ENCODE assay signal across 8 mouse cellular contexts in genomic region chr8:83748708-83749107, GRCm38 (mm10). TPM values are rescaled to one million over a fixed set of nuclear protein-coding genes. Genes with fewer than 3 reads are reported as not detected.
A peak's percentile ranks its signal among the peaks of the same experiment; 100 is the strongest.
DNase-seq lines count a peak whose midpoint lies in the region; ATAC-seq lines count a peak whose summit lies in the region.

No protein-coding gene starts in this region.

- WGBS in forebrain, embryonic 10.5 days: 54% methylated on average over 3 of the region's 3 CpGs
- WGBS in forebrain, embryonic 16.5 days: 55% methylated on average over 3 of the region's 3 CpGs
- WGBS in embryonic facial prominence, embryonic 13.5 days: 41% methylated on average over 3 of the region's 3 CpGs
- 30% methylated on average over 3 of the region's 3 CpGs for WGBS in stomach, embryonic 14.5 days

- H3K27ac ChIP-seq in forebrain, embryonic 10.5 days: 0 out of 2 replicates have a peak overlapping the region, but pooled peaks have one; percentile 72
- no peak overlapping the region for H3K27ac ChIP-seq in forebrain, embryonic 16.5 days (ENCODE audit: low read length)
- peak overlapping the region; percentile 45; the same call in 1 of the 2 replicates for H3K27ac ChIP-seq in embryonic facial prominence, embryonic 13.5 days
- H3K27ac ChIP-seq in stomach, embryonic 14.5 days (ENCODE audit: low read length): peak overlapping the region; percentile 77

- peaks cover 70% of the 10 kb centered on the region for H3K27me3 ChIP-seq in forebrain, embryonic 10.5 days (ENCODE audit: poor library complexity, severe bottlenecking)
- 0 out of 2 replicates have a peak, but pooled peaks cover 3% of the 10 kb centered on the region for H3K27me3 ChIP-seq in forebrain, embryonic 16.5 days (replicated peaks; ENCODE audit: control insufficient read depth, insufficient read depth, low read length)
- peaks cover 17% of the 10 kb centered on the region; the same call in 1 of the 2 replicates for H3K27me3 ChIP-seq in embryonic facial prominence, embryonic 13.5 days
- H3K27me3 ChIP-seq in stomach, embryonic 14.5 days (ENCODE audit: control insufficient read depth, insufficient read depth, low read length): no peaks in the 10 kb centered on the region

- no peaks in the 10 kb centered on the region for H3K36me3 ChIP-seq in forebrain, embryonic 10.5 days (replicated peaks)
- H3K36me3 ChIP-seq in forebrain, embryonic 16.5 days (ENCODE audit: control insufficient read depth, insufficient read depth): no peaks in the 10 kb centered on the region
- H3K36me3 ChIP-seq in embryonic facial prominence, embryonic 13.5 days: no peaks in the 10 kb centered on the region
- H3K36me3 ChIP-seq in stomach, embryonic 14.5 days (ENCODE audit: control insufficient read depth, insufficient read depth, low read length): no peaks in the 10 kb centered on the region

- no peak overlapping the region for H3K4me2 ChIP-seq in forebrain, embryonic 16.5 days (ENCODE audit: low read length)
- H3K4me2 ChIP-seq in embryonic facial prominence, embryonic 13.5 days: peak overlapping the region; percentile 69
- H3K4me2 ChIP-seq in stomach, embryonic 14.5 days (replicated peaks; ENCODE audit: low read depth, low read length): no peak overlapping the region

- H3K9ac ChIP-seq in forebrain, embryonic 16.5 days (replicated peaks; ENCODE audit: low read depth, low read length): no peak overlapping the region
- H3K9ac ChIP-seq in embryonic facial prominence, embryonic 13.5 days: no peak overlapping the region
- no peak overlapping the region for H3K9ac ChIP-seq in stomach, embryonic 14.5 days (replicated peaks; ENCODE audit: low read depth, low read length)

- H3K4me1 ChIP-seq in forebrain, embryonic 10.5 days: peaks cover 37% of the 10 kb centered on the region
- H3K4me1 ChIP-seq in forebrain, embryonic 16.5 days (replicated peaks; ENCODE audit: control insufficient read depth, insufficient read depth, low read length): peaks cover 8% of the 10 kb centered on the region; the same call in 1 of the 2 replicates
- peaks cover 16% of the 10 kb centered on the region for H3K4me1 ChIP-seq in embryonic facial prominence, embryonic 13.5 days
- peaks cover 9% of the 10 kb centered on the region for H3K4me1 ChIP-seq in stomach, embryonic 14.5 days (ENCODE audit: control insufficient read depth, insufficient read depth, low read length)

- H3K9me3 ChIP-seq in forebrain, embryonic 10.5 days: no peaks in the 10 kb centered on the region
- no peaks in the 10 kb centered on the region for H3K9me3 ChIP-seq in forebrain, embryonic 16.5 days (ENCODE audit: control insufficient read depth, low read length)
- H3K9me3 ChIP-seq in embryonic facial prominence, embryonic 13.5 days: no peaks in the 10 kb centered on the region
- H3K9me3 ChIP-seq in stomach, embryonic 14.5 days (ENCODE audit: control insufficient read depth, low read depth, low read length): no peaks in the 10 kb centered on the region

- ATAC-seq in forebrain, embryonic 16.5 days: no peak; the same call in 1 of the 2 replicates
- ATAC-seq in embryonic facial prominence, embryonic 13.5 days (ENCODE audit: insufficient number of reproducible peaks, insufficient read depth, low FRiP score, low TSS enrichment, low read depth): no peak
- ATAC-seq in stomach, embryonic 14.5 days (ENCODE audit: insufficient number of reproducible peaks, insufficient read depth, low FRiP score, low read depth): peak; percentile 43; the same call in 1 of the 2 replicates

- no peak overlapping the region for H3K4me3 ChIP-seq in forebrain, embryonic 10.5 days
- no peak overlapping the region for H3K4me3 ChIP-seq in forebrain, embryonic 16.5 days (replicated peaks; ENCODE audit: low read length)
- no peak overlapping the region for H3K4me3 ChIP-seq in embryonic facial prominence, embryonic 13.5 days
- no peak overlapping the region for H3K4me3 ChIP-seq in stomach, embryonic 14.5 days (ENCODE audit: low read depth, low read length)

- no peak for DNase-seq in forebrain, embryonic 10.5 days (ENCODE audit: extremely low spot score, low spot score)
- peak; percentile 95 for DNase-seq in induced T-regulatory cell, adult 2 months (ENCODE audit: low read depth)
- peak; percentile 64 for DNase-seq in lung, postnatal 14 days
- no peak for DNase-seq in layer of hippocampus, postnatal 36 days
- DNase-seq in urinary bladder, postnatal 25 days (ENCODE audit: low spot score): no peak

RNA-seq across cellular contexts. Expression of gene Adgre5, which starts 7.6 kb away (rescaled TPM):
- 8.3 and 9.2 TPM in 2 replicates for polyA plus RNA-seq in forebrain, embryonic 10.5 days (2016; fragmentation: Nextera tagmentation; extraction: Ambion mirVana)
- polyA plus RNA-seq in forebrain, embryonic 16.5 days (2015; fragmentation: Nextera tagmentation; extraction: Ambion mirVana): 8.1 and 10.8 TPM in 2 replicates
- 27.1 and 27.7 TPM in 2 replicates for polyA plus RNA-seq in embryonic facial prominence, embryonic 13.5 days (2015; fragmentation: Nextera tagmentation; extraction: Ambion mirVana)
- 39.2 and 40.7 TPM in 2 replicates for polyA plus RNA-seq in stomach, embryonic 14.5 days (2014; fragmentation: Nextera tagmentation; extraction: Ambion mirVana)
- total RNA-seq in layer of hippocampus, postnatal 36 days (2021): 1 to 10 TPM; 7.6 to 7.7 TPM

RNA-seq across cellular contexts. Expression of gene Ddx39, which starts 33.7 kb away (rescaled TPM):
- polyA plus RNA-seq in forebrain, embryonic 10.5 days (2016; fragmentation: Nextera tagmentation; extraction: Ambion mirVana): 364 and 371 TPM in 2 replicates
- polyA plus RNA-seq in forebrain, embryonic 16.5 days (2015; fragmentation: Nextera tagmentation; extraction: Ambion mirVana): 116 TPM in 2 replicates
- polyA plus RNA-seq in embryonic facial prominence, embryonic 13.5 days (2015; fragmentation: Nextera tagmentation; extraction: Ambion mirVana): 131 and 148 TPM in 2 replicates
- polyA plus RNA-seq in stomach, embryonic 14.5 days (2014; fragmentation: Nextera tagmentation; extraction: Ambion mirVana): 141 and 147 TPM in 2 replicates
- 10 to 100 TPM; 17.0 to 19.2 TPM for total RNA-seq in layer of hippocampus, postnatal 36 days (2021)

RNA-seq across cellular contexts. Expression of gene Pkn1, which starts 49.7 kb away (rescaled TPM):
- 29.0 and 29.3 TPM in 2 replicates for polyA plus RNA-seq in forebrain, embryonic 10.5 days (2016; fragmentation: Nextera tagmentation; extraction: Ambion mirVana)
- polyA plus RNA-seq in forebrain, embryonic 16.5 days (2015; fragmentation: Nextera tagmentation; extraction: Ambion mirVana): 30.7 and 36.0 TPM in 2 replicates
- polyA plus RNA-seq in embryonic facial prominence, embryonic 13.5 days (2015; fragmentation: Nextera tagmentation; extraction: Ambion mirVana): 23.5 and 24.0 TPM in 2 replicates
- 30.1 and 30.7 TPM in 2 replicates for polyA plus RNA-seq in stomach, embryonic 14.5 days (2014; fragmentation: Nextera tagmentation; extraction: Ambion mirVana)
- total RNA-seq in layer of hippocampus, postnatal 36 days (2021): 10 to 100 TPM; 53.0 to 54.8 TPM

Comparison
In these comparisons a context has a peak if more than half of its experiments do, and no peak if none do; other contexts are left out.
1. DNase-seq: peak in induced T-regulatory cell, adult 2 months (single experiment) and lung, postnatal 14 days (single experiment); none in forebrain, embryonic 10.5 days (single experiment), layer of hippocampus, postnatal 36 days (0 of 2) and urinary bladder, postnatal 25 days (single experiment).